23 mouse cellular contexts compared by ENCODE assay signal in the genomic region with DNA sequence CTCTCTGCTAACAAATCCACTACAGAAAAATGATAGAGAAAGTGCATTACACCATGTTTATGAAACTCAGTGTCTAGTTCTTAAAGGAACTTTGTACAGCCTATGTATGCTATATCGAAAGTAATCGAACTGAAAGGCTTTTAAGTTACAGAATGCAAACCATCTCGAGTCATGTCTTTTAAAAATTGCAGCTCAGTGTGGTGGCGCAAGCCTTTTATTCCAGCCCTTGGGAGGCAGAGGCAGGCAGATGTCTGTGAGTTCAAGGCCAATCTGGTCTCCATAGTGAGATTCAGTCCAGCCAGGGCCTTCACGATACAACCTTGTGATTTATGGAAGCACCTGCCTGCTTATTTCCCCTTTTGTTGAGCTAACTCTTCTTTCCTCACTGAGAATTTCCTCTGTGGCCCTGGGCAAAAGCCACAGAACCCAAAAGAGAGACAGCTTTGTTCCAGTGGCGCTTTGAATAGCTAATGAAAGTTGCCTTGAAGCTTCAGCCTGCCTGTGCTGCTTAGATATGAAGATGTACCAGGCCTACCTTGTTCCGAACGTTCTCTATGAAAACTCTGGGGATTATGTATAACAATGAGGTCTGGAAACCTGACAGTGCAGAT.
"Had no signal": no experiment of that assay in that cellular context is flagged by ENCODE, and none has a peak within 500 bp of the region (broad histone marks: within the 10 kb centered on the region; RNA-seq: fewer than 3 reads in every experiment).

No protein-coding gene starts in this region.

- H3K27me3 ChIP-seq: heart, embryonic 12.5 days; hindbrain, embryonic 13.5 days; hindbrain, embryonic 15.5 days; kidney, embryonic 15.5 days; limb, embryonic 12.5 days; liver, embryonic 12.5 days had no signal

- H3K4me1 ChIP-seq: heart, embryonic 12.5 days; kidney, embryonic 15.5 days; limb, embryonic 10.5 days; limb, embryonic 12.5 days; liver, embryonic 12.5 days had no signal

- H3K27ac ChIP-seq: heart, embryonic 10.5 days; hindbrain, embryonic 13.5 days; hindbrain, embryonic 15.5 days; hindbrain, postnatal 0 days; kidney, postnatal 0 days; left cerebral cortex, adult 2 months; limb, embryonic 10.5 days; limb, embryonic 12.5 days; liver, embryonic 12.5 days; liver, embryonic 14.5 days had no signal

- H3K4me3 ChIP-seq: heart, embryonic 10.5 days; heart, embryonic 12.5 days; hindbrain, embryonic 13.5 days; hindbrain, embryonic 15.5 days; kidney, embryonic 15.5 days; left cerebral cortex, adult 2 months; limb, embryonic 10.5 days; limb, embryonic 12.5 days; liver, embryonic 12.5 days had no signal

- H3K36me3 ChIP-seq: heart, embryonic 10.5 days; heart, embryonic 12.5 days; hindbrain, embryonic 13.5 days; hindbrain, embryonic 15.5 days; kidney, embryonic 15.5 days; limb, embryonic 10.5 days; limb, embryonic 12.5 days; liver, embryonic 12.5 days had no signal

- H3K9ac ChIP-seq: heart, embryonic 12.5 days; hindbrain, embryonic 13.5 days; hindbrain, embryonic 15.5 days; kidney, embryonic 15.5 days; limb, embryonic 12.5 days; liver, embryonic 12.5 days; liver, embryonic 14.5 days had no signal

- ATAC-seq: intestine, embryonic 16.5 days; liver, embryonic 12.5 days had no signal

- DNase-seq: gastrocnemius, postnatal 14 days; gastrocnemius, postnatal 36 days; heart, postnatal 10 days; heart, postnatal 4 days; kidney, adult 11 months; kidney, adult 2 months; kidney, adult 9 months; kidney, postnatal 14 days; kidney, postnatal 36 days; liver had no signal
